Mouse (Mus musculus) forebrain, embryonic 13.5 days (tissue): ENCODE results near the gene Bcl7b. TPM values are rescaled to one million over a fixed set of nuclear protein-coding genes. Genes with fewer than 3 reads are reported as not detected.
"Not testable (repeated sequence)": the region's sequence is repeated elsewhere in the genome, so short reads cannot be mapped to it uniquely, and the experiment has no call there.

ENCODE experiments used
- ATAC-seq: fragments of 200-750 bp; cut with Nextera tagmentation; 2 replicates; pipeline ENCODE4 v1.8.0; 2017
- H3K27ac ChIP-seq: fragments of 300-500 bp; sonication (generic); 2 replicates; pipeline ENCODE4 v1.5.1; 2015; ENCODE audit warnings: inconsistent platforms, mild to moderate bottlenecking, moderate library complexity
- H3K27me3 ChIP-seq: fragments of 300-500 bp; sonication (generic); 2 replicates; pipeline ENCODE4 v1.6.1; 2015; ENCODE audit warnings: mild to moderate bottlenecking, inconsistent platforms
- H3K36me3 ChIP-seq: fragments of 300-500 bp; sonication (generic); 2 replicates; pipeline ENCODE4 v1.6.1; 2015; ENCODE audit warnings: mild to moderate bottlenecking, inconsistent platforms; ENCODE audit not compliant: poor library complexity, severe bottlenecking
- H3K4me1 ChIP-seq: fragments of 300-500 bp; sonication (generic); 2 replicates; pipeline ENCODE4 v1.6.1; 2015; ENCODE audit warnings: inconsistent platforms
- H3K4me2 ChIP-seq: fragments of 300-500 bp; sonication (generic); 2 replicates; pipeline ENCODE4 v1.6.1; 2015; ENCODE audit warnings: inconsistent platforms, mild to moderate bottlenecking, moderate library complexity
- H3K4me3 ChIP-seq: fragments of 300-500 bp; sonication (generic); 2 replicates; pipeline ENCODE4 v1.5.1; 2015; ENCODE audit warnings: mild to moderate bottlenecking, inconsistent platforms
- H3K9ac ChIP-seq: fragments of 300-500 bp; sonication (generic); 2 replicates; pipeline ENCODE4 v1.6.1; 2015; ENCODE audit warnings: mild to moderate bottlenecking, inconsistent platforms
- H3K9me3 ChIP-seq: fragments of 300-500 bp; sonication (generic); replicated peaks from 2 replicates; pipeline ENCODE4 v1.6.1; 2016; ENCODE audit warnings: inconsistent platforms
- WGBS: fragments of 180-500 bp; shearing (Covaris S2); methylation state at CpG from one replicate; pipeline ENCODE4 v1.1.7; 2015; 5-methylcytosine and 5-hydroxymethylcytosine counted together
- microRNA-seq: library from miRNA; unstranded; fragments of <30 nt; microRNA quantifications from one replicate; pipeline ENCODE4, GENCODE M21; 2016
- polyA plus RNA-seq: library from polyadenylated mRNA; unstranded; fragments of >200 nt; fragmentation: Nextera tagmentation; extraction: Ambion mirVana; gene quantifications from 2 replicates; pipeline ENCODE4 v1.2.1, GENCODE M21; 2015

The Bcl7b gene
- polyA plus RNA-seq, 1 experiment from 2014 or later: 48.9 TPM

DNA sequence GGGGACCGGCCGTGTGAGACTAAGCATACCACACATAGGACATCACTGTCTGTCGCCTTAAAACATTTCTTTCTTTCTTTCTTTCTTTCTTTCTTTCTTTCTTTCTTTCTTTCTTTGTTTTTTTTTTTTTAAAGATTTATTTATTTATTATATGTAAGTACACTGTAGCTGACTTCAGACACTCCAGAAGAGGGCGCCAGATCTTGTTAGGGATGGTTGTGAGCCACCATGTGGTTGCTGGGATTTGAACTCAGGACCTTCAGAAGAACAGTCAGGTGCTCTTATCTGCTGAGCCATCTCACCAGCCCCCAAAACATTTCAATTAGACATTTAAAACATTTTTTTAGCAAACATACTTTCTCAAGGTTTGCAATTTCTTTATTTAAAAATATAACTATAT lies 57.8 kb downstream of the Bcl7b start:
- not testable (repeated sequence) for H3K27ac ChIP-seq, H3K4me1 ChIP-seq, H3K4me3 ChIP-seq, H3K9me3 ChIP-seq, H3K27me3 ChIP-seq, H3K9ac ChIP-seq, H3K4me2 ChIP-seq, ATAC-seq
- WGBS: 92% methylated on average over 4 of the region's 4 CpGs
- peaks cover 89% of the 10 kb centered on the region for H3K36me3 ChIP-seq

DNA sequence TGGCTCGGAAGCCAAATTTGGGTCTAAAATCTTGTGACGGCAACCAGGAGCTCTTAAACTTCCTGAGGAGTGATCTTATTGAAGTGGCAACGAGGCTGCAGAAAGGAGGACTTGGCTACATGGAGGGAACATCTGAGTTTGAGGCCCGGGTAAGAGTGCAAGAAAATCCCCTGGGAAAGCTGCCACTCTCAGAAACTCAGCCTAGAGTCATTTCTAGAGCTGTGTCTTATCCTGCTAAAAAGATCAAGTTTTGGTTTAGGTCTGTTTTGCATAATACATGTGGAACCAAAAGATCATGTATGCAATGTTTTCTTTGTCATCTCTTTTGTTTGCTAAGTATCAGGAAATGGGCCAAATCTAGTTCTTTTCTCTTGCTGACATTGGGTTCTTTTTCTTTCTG lies 62.1 kb downstream of the Bcl7b start:
- no peak overlapping the region for H3K4me2 ChIP-seq
- no peak overlapping the region for H3K4me3 ChIP-seq
- no peaks in the 10 kb centered on the region; the same call in 1 of the 2 replicates for H3K9me3 ChIP-seq
- no peak overlapping the region for H3K27ac ChIP-seq
- WGBS: 88% methylated on average over 4 of the region's 4 CpGs
- H3K36me3 ChIP-seq: peaks cover 90% of the 10 kb centered on the region
- no peak overlapping the region for H3K9ac ChIP-seq
- H3K4me1 ChIP-seq: no peaks in the 10 kb centered on the region
- no peak for ATAC-seq
- H3K27me3 ChIP-seq: no peaks in the 10 kb centered on the region

Small RNAs within 50 kb of the gene (microRNA-seq; reads per million reads assigned to microRNA genes)
- gene Gm25315: not detected

Other genes with a start within 250 kb of the Bcl7b start
- 7.5 and 8.2 TPM in 2 replicates for gene Mettl27, start 235.9 kb upstream of the Bcl7b start, polyA plus RNA-seq
- gene Cldn4, start 221.3 kb upstream of the Bcl7b start, polyA plus RNA-seq: not detected in 2 replicates
- 2.9 and 3.1 TPM in 2 replicates for gene Cldn3, start 182.1 kb upstream of the Bcl7b start, polyA plus RNA-seq
- gene Abhd11, start 159.1 kb upstream of the Bcl7b start, polyA plus RNA-seq: 47.9 and 53.4 TPM in 2 replicates
- 34.1 and 38.7 TPM in 2 replicates for gene Stx1a, start 144.8 kb upstream of the Bcl7b start, polyA plus RNA-seq
- gene Dnajc30, start 104.1 kb upstream of the Bcl7b start, polyA plus RNA-seq: 31.3 and 33.8 TPM in 2 replicates
- 101 and 112 TPM in 2 replicates for gene Bud23, start 103.3 kb upstream of the Bcl7b start, polyA plus RNA-seq
- 17.8 and 19.1 TPM in 2 replicates for gene Vps37d, start 90.0 kb upstream of the Bcl7b start, polyA plus RNA-seq
- 1.4 and 1.6 TPM in 2 replicates for gene Mlxipl, start 78.4 kb upstream of the Bcl7b start, polyA plus RNA-seq
- 18.8 and 19.3 TPM in 2 replicates for gene Tbl2, start 18.6 kb upstream of the Bcl7b start, polyA plus RNA-seq
- gene Baz1b, start 19.0 kb downstream of the Bcl7b start, polyA plus RNA-seq: 50.1 and 51.4 TPM in 2 replicates
- 18.2 and 25.7 TPM in 2 replicates for gene Fzd9, start 82.9 kb downstream of the Bcl7b start, polyA plus RNA-seq
- gene Fkbp6, start 181.8 kb downstream of the Bcl7b start, polyA plus RNA-seq: not detected in 2 replicates
- gene Trim50, start 185.0 kb downstream of the Bcl7b start, polyA plus RNA-seq: not detected in 2 replicates
- gene Nsun5, start 201.7 kb downstream of the Bcl7b start, polyA plus RNA-seq: 36.8 and 40.4 TPM in 2 replicates
- gene Pom121, start 226.3 kb downstream of the Bcl7b start, polyA plus RNA-seq: 15.3 and 16.9 TPM in 2 replicates